Mouse (Mus musculus) heart, embryonic 12.5 days (tissue): ENCODE results near the gene Kalrn. TPM values are rescaled to one million over a fixed set of nuclear protein-coding genes. Genes with fewer than 3 reads are reported as not detected.

Source experiments
- ATAC-seq: fragments of 200-750 bp; cut with Nextera tagmentation; 2 replicates; pipeline ENCODE4 v1.8.0; 2017; ENCODE audit warnings: moderate TSS enrichment, moderate library complexity; ENCODE audit not compliant: insufficient number of reproducible peaks, low FRiP score
- H3K27ac ChIP-seq: fragments of 300-500 bp; sonication (generic); 2 replicates; pipeline ENCODE4 v1.5.1; 2016; ENCODE audit warnings: mild to moderate bottlenecking, moderate library complexity; ENCODE audit not compliant: poor library complexity, severe bottlenecking
- H3K27me3 ChIP-seq: fragments of 300-500 bp; sonication (generic); replicated peaks from 2 replicates; pipeline ENCODE4 v1.6.1; 2016; ENCODE audit warnings: mild to moderate bottlenecking, moderate library complexity
- H3K36me3 ChIP-seq: fragments of 300-500 bp; sonication (generic); 2 replicates; pipeline ENCODE4 v1.6.1; 2016; ENCODE audit warnings: mild to moderate bottlenecking, moderate library complexity
- H3K4me1 ChIP-seq: fragments of 300-500 bp; sonication (generic); replicated peaks from 2 replicates; pipeline ENCODE4 v1.6.1; 2016; ENCODE audit warnings: mild to moderate bottlenecking
- H3K4me2 ChIP-seq: fragments of 300-500 bp; sonication (generic); 2 replicates; pipeline ENCODE4 v1.6.1; 2016; ENCODE audit warnings: mild to moderate bottlenecking, moderate library complexity
- H3K4me3 ChIP-seq: fragments of 300-500 bp; sonication (generic); 2 replicates; pipeline ENCODE4 v1.5.1; 2016; ENCODE audit warnings: mild to moderate bottlenecking
- H3K9ac ChIP-seq: fragments of 300-500 bp; sonication (generic); 2 replicates; pipeline ENCODE4 v1.6.1; 2016; ENCODE audit warnings: mild to moderate bottlenecking, moderate library complexity
- H3K9me3 ChIP-seq: fragments of 300-500 bp; sonication (generic); replicated peaks from 2 replicates; pipeline ENCODE4 v1.6.1; 2016; ENCODE audit warnings: mild to moderate bottlenecking, moderate library complexity
- WGBS: fragments of 180-500 bp; shearing (Covaris S2); methylation state at CpG from one replicate; pipeline ENCODE4 v1.1.7; 2016; 5-methylcytosine and 5-hydroxymethylcytosine counted together
- polyA plus RNA-seq: library from polyadenylated mRNA; unstranded; fragments of >200 nt; fragmentation: Nextera tagmentation; extraction: Ambion mirVana; gene quantifications from 2 replicates; pipeline ENCODE4 v1.2.1, GENCODE M21; 2016

Kalrn gene
- polyA plus RNA-seq, 1 experiment from 2014 or later, result 29.3 TPM

GRCm38 (mm10) chr16:33939133-33939531, 634.2 kb downstream of the Kalrn start:
- no peak overlapping the region for H3K4me2 ChIP-seq
- no peaks in the 10 kb centered on the region for H3K27me3 ChIP-seq
- no peak for ATAC-seq
- no peaks in the 10 kb centered on the region for H3K9me3 ChIP-seq
- peak overlapping the region; percentile 89 for H3K27ac ChIP-seq
- H3K4me3 ChIP-seq, result no peak overlapping the region
- peaks cover 84% of the 10 kb centered on the region for H3K4me1 ChIP-seq
- 58% methylated on average over 2 of the region's 2 CpGs for WGBS
- H3K36me3 ChIP-seq, result 0 out of 2 replicates have a peak, but pooled peaks cover 2% of the 10 kb centered on the region
- H3K9ac ChIP-seq, result 0 out of 2 replicates have a peak overlapping the region, but pooled peaks have one; percentile 32

- Histone ChIP-seq H3K4me1 (peaks cover 84% of the 10 kb centered on the region), H3K9me3 (no peaks in the 10 kb centered on the region), H3K4me3 (no peak overlapping the region), H3K27me3 (no peaks in the 10 kb centered on the region), H3K27ac (peak overlapping the region; percentile 89), H3K36me3 (0 out of 2 replicates have a peak, but pooled peaks cover 2% of the 10 kb centered on the region), H3K4me2 (no peak overlapping the region), H3K9ac (0 out of 2 replicates have a peak overlapping the region, but pooled peaks have one; percentile 32)
- WGBS, result 48% methylated on average over 12 of the region's 12 CpGs
- ATAC-seq, result no peak
Measured at GRCm38 (mm10) chr16:33938311-33939132, 634.8 kb downstream of the Kalrn start.

- Histone ChIP-seq H3K4me2 (no peak overlapping the region), H3K27me3 (no peaks in the 10 kb centered on the region), H3K4me3 (no peak overlapping the region), H3K9ac (no peak overlapping the region), H3K36me3 (no peaks in the 10 kb centered on the region), H3K27ac (peak overlapping the region; percentile 89), H3K4me1 (peaks cover 80% of the 10 kb centered on the region), H3K9me3 (no peaks in the 10 kb centered on the region)
- peak; percentile 67 for ATAC-seq
- WGBS, result 31% methylated on average over 8 of the region's 8 CpGs
Measured at GRCm38 (mm10) chr16:33937567-33937966, 635.8 kb downstream of the Kalrn start.

- 82% methylated on average over 4 of the region's 4 CpGs for WGBS
- peak overlapping the region; percentile 89 for H3K27ac ChIP-seq
Measured at GRCm38 (mm10) chr16:33936885-33937284, 636.4 kb downstream of the Kalrn start.

GRCm38 (mm10) chr16:33935407-33935785, 637.9 kb downstream of the Kalrn start:
- H3K27me3 ChIP-seq, result no peaks in the 10 kb centered on the region
- H3K27ac ChIP-seq, result no peak overlapping the region
- H3K4me1 ChIP-seq, result peaks cover 77% of the 10 kb centered on the region
- no peak overlapping the region for H3K4me2 ChIP-seq
- H3K9ac ChIP-seq, result no peak overlapping the region
- no peak for ATAC-seq
- WGBS, result 84% methylated on average over 6 of the region's 6 CpGs
- no peaks in the 10 kb centered on the region for H3K36me3 ChIP-seq
- H3K4me3 ChIP-seq, result no peak overlapping the region
- no peaks in the 10 kb centered on the region for H3K9me3 ChIP-seq

More at GRCm38 (mm10) chr16:33936885-33937284, 636.4 kb downstream of the Kalrn start:
- Histone ChIP-seq H3K4me3 (no peak overlapping the region), H3K9ac (no peak overlapping the region), H3K4me2 (no peak overlapping the region), H3K36me3 (no peaks in the 10 kb centered on the region), H3K4me1 (peaks cover 80% of the 10 kb centered on the region), H3K9me3 (no peaks in the 10 kb centered on the region), H3K27me3 (no peaks in the 10 kb centered on the region)
- no peak for ATAC-seq

- no peaks in the 10 kb centered on the region for H3K27me3 ChIP-seq
- no peak for ATAC-seq
- H3K27ac ChIP-seq, result peak overlapping the region; percentile 70
- H3K4me3 ChIP-seq, result no peak overlapping the region
- H3K9me3 ChIP-seq, result no peaks in the 10 kb centered on the region
- 52% methylated on average over 5 of the region's 5 CpGs for WGBS
- H3K9ac ChIP-seq, result 0 out of 2 replicates have a peak overlapping the region, but pooled peaks have one; percentile 28
- peaks cover 76% of the 10 kb centered on the region for H3K4me1 ChIP-seq
- H3K4me2 ChIP-seq, result no peak overlapping the region
- H3K36me3 ChIP-seq, result no peaks in the 10 kb centered on the region
Measured at GRCm38 (mm10) chr16:33934701-33935406, 638.5 kb downstream of the Kalrn start.

GRCm38 (mm10) chr16:33933411-33933810, 639.9 kb downstream of the Kalrn start:
- H3K36me3 ChIP-seq, result no peaks in the 10 kb centered on the region
- H3K9ac ChIP-seq, result no peak overlapping the region
- H3K4me3 ChIP-seq, result no peak overlapping the region
- H3K27ac ChIP-seq, result no peak overlapping the region
- no peak overlapping the region for H3K4me2 ChIP-seq
- H3K4me1 ChIP-seq, result peaks cover 76% of the 10 kb centered on the region
- 86% methylated on average over 11 of the region's 11 CpGs for whole genome bisulfite sequencing
- H3K27me3 ChIP-seq, result no peaks in the 10 kb centered on the region
- ATAC-seq, result no peak
- H3K9me3 ChIP-seq, result no peaks in the 10 kb centered on the region

- no peak overlapping the region for H3K4me2 ChIP-seq
- no peaks in the 10 kb centered on the region for H3K27me3 ChIP-seq
- H3K27ac ChIP-seq, result peak overlapping the region; percentile 20
- 0 out of 2 replicates have a peak overlapping the region, but pooled peaks have one; percentile 22 for H3K9ac ChIP-seq
- H3K4me1 ChIP-seq, result peaks cover 74% of the 10 kb centered on the region
- no peaks in the 10 kb centered on the region for H3K9me3 ChIP-seq
- WGBS, result 36% methylated on average over 5 of the region's 5 CpGs
- H3K36me3 ChIP-seq, result no peaks in the 10 kb centered on the region
- no peak overlapping the region for H3K4me3 ChIP-seq
- no peak for ATAC-seq
Measured at GRCm38 (mm10) chr16:33932126-33932525, 641.2 kb downstream of the Kalrn start.

- Histone ChIP-seq H3K9me3 (no peaks in the 10 kb centered on the region), H3K4me3 (no peak overlapping the region), H3K36me3 (no peaks in the 10 kb centered on the region), H3K27me3 (no peaks in the 10 kb centered on the region), H3K4me2 (no peak overlapping the region), H3K4me1 (peaks cover 69% of the 10 kb centered on the region), H3K27ac (peak overlapping the region; percentile 20; the same call in 1 of the 2 replicates), H3K9ac (0 out of 2 replicates have a peak overlapping the region, but pooled peaks have one; percentile 6)
- 30% methylated on average over 2 of the region's 2 CpGs for WGBS
- no peak for ATAC-seq
Measured at GRCm38 (mm10) chr16:33931682-33932081, 641.6 kb downstream of the Kalrn start.

GRCm38 (mm10) chr16:33930785-33931184, 642.5 kb downstream of the Kalrn start:
- no peaks in the 10 kb centered on the region for H3K36me3 ChIP-seq
- WGBS, result 83% methylated on average over 6 of the region's 6 CpGs
- H3K4me2 ChIP-seq, result no peak overlapping the region
- ATAC-seq, result no peak
- no peak overlapping the region for H3K27ac ChIP-seq
- H3K4me1 ChIP-seq, result peaks cover 67% of the 10 kb centered on the region
- no peaks in the 10 kb centered on the region for H3K27me3 ChIP-seq
- H3K4me3 ChIP-seq, result no peak overlapping the region
- H3K9me3 ChIP-seq, result no peaks in the 10 kb centered on the region
- no peak overlapping the region for H3K9ac ChIP-seq
